Mouse (Mus musculus) forebrain, embryonic 13.5 days (tissue): ENCODE data around the gene Apoh. TPM values are rescaled to one million over a fixed set of nuclear protein-coding genes. Genes with fewer than 3 reads are reported as not detected.

Source experiments
- ATAC-seq: fragments of 200-750 bp; cut with Nextera tagmentation; 2 replicates; pipeline ENCODE4 v1.8.0; 2017
- H3K27ac ChIP-seq: fragments of 300-500 bp; sonication (generic); 2 replicates; pipeline ENCODE4 v1.5.1; 2015; ENCODE audit warnings: inconsistent platforms, mild to moderate bottlenecking, moderate library complexity
- H3K27me3 ChIP-seq: fragments of 300-500 bp; sonication (generic); 2 replicates; pipeline ENCODE4 v1.6.1; 2015; ENCODE audit warnings: mild to moderate bottlenecking, inconsistent platforms
- H3K36me3 ChIP-seq: fragments of 300-500 bp; sonication (generic); 2 replicates; pipeline ENCODE4 v1.6.1; 2015; ENCODE audit warnings: mild to moderate bottlenecking, inconsistent platforms; ENCODE audit not compliant: poor library complexity, severe bottlenecking
- H3K4me1 ChIP-seq: fragments of 300-500 bp; sonication (generic); 2 replicates; pipeline ENCODE4 v1.6.1; 2015; ENCODE audit warnings: inconsistent platforms
- H3K4me2 ChIP-seq: fragments of 300-500 bp; sonication (generic); 2 replicates; pipeline ENCODE4 v1.6.1; 2015; ENCODE audit warnings: inconsistent platforms, mild to moderate bottlenecking, moderate library complexity
- H3K4me3 ChIP-seq: fragments of 300-500 bp; sonication (generic); 2 replicates; pipeline ENCODE4 v1.5.1; 2015; ENCODE audit warnings: mild to moderate bottlenecking, inconsistent platforms
- H3K9ac ChIP-seq: fragments of 300-500 bp; sonication (generic); 2 replicates; pipeline ENCODE4 v1.6.1; 2015; ENCODE audit warnings: mild to moderate bottlenecking, inconsistent platforms
- H3K9me3 ChIP-seq: fragments of 300-500 bp; sonication (generic); replicated peaks from 2 replicates; pipeline ENCODE4 v1.6.1; 2016; ENCODE audit warnings: inconsistent platforms
- WGBS: fragments of 180-500 bp; shearing (Covaris S2); methylation state at CpG from one replicate; pipeline ENCODE4 v1.1.7; 2015; 5-methylcytosine and 5-hydroxymethylcytosine counted together
- polyA plus RNA-seq: library from polyadenylated mRNA; unstranded; fragments of >200 nt; fragmentation: Nextera tagmentation; extraction: Ambion mirVana; gene quantifications from 2 replicates; pipeline ENCODE4 v1.2.1, GENCODE M21; 2015

Gene Apoh
- polyA plus RNA-seq, 1 experiment from 2014 or later = 0.37 TPM

GRCm38 (mm10) chr11:108309791-108310190, 33.4 kb upstream of the Apoh start:
- no peak overlapping the region for H3K27ac ChIP-seq
- no peak for ATAC-seq

GRCm38 (mm10) chr11:108311912-108312311, 31.2 kb upstream of the Apoh start:
- WGBS = 91% methylated on average over 2 of the region's 2 CpGs
- H3K9me3 ChIP-seq = no peaks in the 10 kb centered on the region
- H3K4me2 ChIP-seq = no peak overlapping the region
- H3K4me1 ChIP-seq = no peaks in the 10 kb centered on the region
- H3K36me3 ChIP-seq = no peaks in the 10 kb centered on the region
- no peak for ATAC-seq
- no peaks in the 10 kb centered on the region for H3K27me3 ChIP-seq
- H3K9ac ChIP-seq = no peak overlapping the region
- no peak overlapping the region for H3K4me3 ChIP-seq
- no peak overlapping the region for H3K27ac ChIP-seq

More at GRCm38 (mm10) chr11:108309791-108310190, 33.4 kb upstream of the Apoh start:
- no peak overlapping the region for H3K4me3 ChIP-seq
- H3K9ac ChIP-seq = no peak overlapping the region
- 84% methylated on average over 5 of the region's 5 CpGs for WGBS
- no peaks in the 10 kb centered on the region for H3K27me3 ChIP-seq
- no peaks in the 10 kb centered on the region for H3K36me3 ChIP-seq
- no peak overlapping the region for H3K4me2 ChIP-seq
- H3K4me1 ChIP-seq = no peaks in the 10 kb centered on the region
- H3K9me3 ChIP-seq = no peaks in the 10 kb centered on the region

- H3K4me1 ChIP-seq = no peaks in the 10 kb centered on the region
- no peak overlapping the region for H3K27ac ChIP-seq
- 83% methylated on average over 5 of the region's 5 CpGs for WGBS
Observed at GRCm38 (mm10) chr11:108312516-108312915, 30.6 kb upstream of the Apoh start.

GRCm38 (mm10) chr11:108315736-108316135, 27.4 kb upstream of the Apoh start:
- H3K4me1 ChIP-seq = no peaks in the 10 kb centered on the region
- ATAC-seq = no peak
- 89% methylated on average over 7 of the region's 7 CpGs for WGBS
- no peaks in the 10 kb centered on the region for H3K27me3 ChIP-seq
- no peak overlapping the region for H3K4me2 ChIP-seq
- no peak overlapping the region for H3K9ac ChIP-seq
- no peak overlapping the region for H3K27ac ChIP-seq
- H3K4me3 ChIP-seq = no peak overlapping the region
- no peaks in the 10 kb centered on the region for H3K9me3 ChIP-seq
- H3K36me3 ChIP-seq = no peaks in the 10 kb centered on the region

More at GRCm38 (mm10) chr11:108312516-108312915, 30.6 kb upstream of the Apoh start:
- Histone ChIP-seq H3K27me3 (no peaks in the 10 kb centered on the region), H3K36me3 (no peaks in the 10 kb centered on the region), H3K4me2 (no peak overlapping the region), H3K9me3 (no peaks in the 10 kb centered on the region), H3K9ac (no peak overlapping the region), H3K4me3 (no peak overlapping the region)
- ATAC-seq = no peak

GRCm38 (mm10) chr11:108317878-108318277, 25.3 kb upstream of the Apoh start:
- Histone ChIP-seq H3K4me2 (no peak overlapping the region), H3K9ac (no peak overlapping the region), H3K27ac (no peak overlapping the region), H3K4me3 (no peak overlapping the region), H3K36me3 (no peaks in the 10 kb centered on the region), H3K4me1 (no peaks in the 10 kb centered on the region), H3K27me3 (no peaks in the 10 kb centered on the region), H3K9me3 (no peaks in the 10 kb centered on the region)
- 76% methylated on average over 6 of the region's 6 CpGs for WGBS
- ATAC-seq = no peak

GRCm38 (mm10) chr11:108319162-108319561, 24.0 kb upstream of the Apoh start:
- H3K27me3 ChIP-seq = no peaks in the 10 kb centered on the region
- no peak overlapping the region for H3K4me2 ChIP-seq
- H3K4me3 ChIP-seq = no peak overlapping the region
- H3K4me1 ChIP-seq = no peaks in the 10 kb centered on the region
- H3K9me3 ChIP-seq = no peaks in the 10 kb centered on the region
- no peaks in the 10 kb centered on the region for H3K36me3 ChIP-seq
- ATAC-seq = no peak
- H3K27ac ChIP-seq = no peak overlapping the region
- H3K9ac ChIP-seq = no peak overlapping the region
- WGBS = 82% methylated on average over 11 of the region's 11 CpGs

GRCm38 (mm10) chr11:108320561-108320960, 22.6 kb upstream of the Apoh start:
- Histone ChIP-seq H3K27me3 (no peaks in the 10 kb centered on the region), H3K4me3 (no peak overlapping the region), H3K9ac (no peak overlapping the region), H3K27ac (no peak overlapping the region), H3K36me3 (no peaks in the 10 kb centered on the region), H3K4me2 (no peak overlapping the region), H3K9me3 (no peaks in the 10 kb centered on the region), H3K4me1 (no peaks in the 10 kb centered on the region)
- 91% methylated on average over 7 of the region's 7 CpGs for WGBS
- no peak for ATAC-seq

- Histone ChIP-seq H3K9me3 (no peaks in the 10 kb centered on the region), H3K27me3 (no peaks in the 10 kb centered on the region), H3K9ac (no peak overlapping the region), H3K27ac (no peak overlapping the region), H3K4me2 (no peak overlapping the region), H3K4me3 (no peak overlapping the region), H3K4me1 (no peaks in the 10 kb centered on the region), H3K36me3 (no peaks in the 10 kb centered on the region)
- no peak for ATAC-seq
- 91% methylated on average over 2 of the region's 2 CpGs for WGBS
Observed at GRCm38 (mm10) chr11:108322156-108322555, 21.0 kb upstream of the Apoh start.

GRCm38 (mm10) chr11:108325943-108326342, 17.2 kb upstream of the Apoh start:
- Histone ChIP-seq H3K4me3 (no peak overlapping the region), H3K9me3 (no peaks in the 10 kb centered on the region), H3K27ac (no peak overlapping the region), H3K9ac (no peak overlapping the region), H3K4me2 (no peak overlapping the region), H3K4me1 (no peaks in the 10 kb centered on the region), H3K36me3 (no peaks in the 10 kb centered on the region), H3K27me3 (no peaks in the 10 kb centered on the region)
- ATAC-seq = no peak
- 93% methylated on average over 8 of the region's 8 CpGs for WGBS

GRCm38 (mm10) chr11:108330818-108331217, 12.3 kb upstream of the Apoh start:
- H3K36me3 ChIP-seq = no peaks in the 10 kb centered on the region
- peaks cover 6% of the 10 kb centered on the region for H3K4me1 ChIP-seq
- no peaks in the 10 kb centered on the region for H3K9me3 ChIP-seq
- 88% methylated on average over 11 of the region's 11 CpGs for WGBS
- H3K27ac ChIP-seq = no peak overlapping the region
- no peak for ATAC-seq
- H3K4me2 ChIP-seq = no peak overlapping the region
- H3K9ac ChIP-seq = no peak overlapping the region
- no peak overlapping the region for H3K4me3 ChIP-seq
- H3K27me3 ChIP-seq = no peaks in the 10 kb centered on the region

GRCm38 (mm10) chr11:108333006-108333405, 10.1 kb upstream of the Apoh start:
- 48% methylated on average over 5 of the region's 5 CpGs for WGBS
- no peak for ATAC-seq
- H3K36me3 ChIP-seq = no peaks in the 10 kb centered on the region

GRCm38 (mm10) chr11:108333583-108334379, 9.4 kb upstream of the Apoh start:
- Histone ChIP-seq H3K9me3 (no peaks in the 10 kb centered on the region), H3K4me1 (peaks cover 6% of the 10 kb centered on the region), H3K27ac (no peak overlapping the region), H3K4me3 (no peak overlapping the region), H3K9ac (no peak overlapping the region), H3K27me3 (no peaks in the 10 kb centered on the region), H3K4me2 (no peak overlapping the region), H3K36me3 (no peaks in the 10 kb centered on the region)
- ATAC-seq = no peak
- 56% methylated on average over 8 of the region's 8 CpGs for WGBS

More at GRCm38 (mm10) chr11:108333006-108333405, 10.1 kb upstream of the Apoh start:
- H3K4me1 ChIP-seq = peaks cover 6% of the 10 kb centered on the region
- H3K4me3 ChIP-seq = no peak overlapping the region
- H3K27me3 ChIP-seq = no peaks in the 10 kb centered on the region
- H3K27ac ChIP-seq = no peak overlapping the region
- H3K9ac ChIP-seq = no peak overlapping the region
- H3K9me3 ChIP-seq = no peaks in the 10 kb centered on the region
- H3K4me2 ChIP-seq = no peak overlapping the region

GRCm38 (mm10) chr11:108334658-108335057, 8.5 kb upstream of the Apoh start:
- WGBS = 72% methylated on average over 3 of the region's 3 CpGs
- no peak overlapping the region for H3K4me3 ChIP-seq
- no peak overlapping the region for H3K27ac ChIP-seq
- no peak overlapping the region for H3K4me2 ChIP-seq
- H3K36me3 ChIP-seq = no peaks in the 10 kb centered on the region
- H3K9ac ChIP-seq = no peak overlapping the region
- no peaks in the 10 kb centered on the region for H3K27me3 ChIP-seq
- no peak for ATAC-seq
- H3K4me1 ChIP-seq = peaks cover 6% of the 10 kb centered on the region
- no peaks in the 10 kb centered on the region for H3K9me3 ChIP-seq
